In genomic region chr16:13426831-13427589, GRCm38 (mm10) we compare ENCODE assay signal across 28 mouse cellular contexts.
DNase-seq lines count a peak whose midpoint lies in the region; ATAC-seq and TF ChIP-seq lines count a peak whose summit lies in the region.
"Had no signal": no experiment of that assay in that cellular context is flagged by ENCODE, and none has a peak within 500 bp of the region (broad histone marks: within the 10 kb centered on the region; RNA-seq: fewer than 3 reads in every experiment).

No protein-coding gene starts in this region.

- peak; percentile 34; the same call in 1 of the 2 replicates for TF ChIP-seq POLR2A in cerebellum, adult 2 months (IDR thresholded peaks at IDR 0.05; ENCODE audit: borderline replicate concordance, insufficient read depth, low read length)

- no peak overlapping the region for H3K4me3 ChIP-seq in cerebellum, adult 2 months (replicated peaks; ENCODE audit: insufficient read depth, low read depth, low read length)
- no peak overlapping the region for H3K4me3 ChIP-seq in neural tube, embryonic 15.5 days (replicated peaks)
- H3K4me3 ChIP-seq: embryonic facial prominence, embryonic 13.5 days; forebrain, embryonic 10.5 days; forebrain, embryonic 15.5 days; intestine, embryonic 15.5 days; left cerebral cortex, adult 2 months; limb, embryonic 13.5 days; liver, embryonic 12.5 days; midbrain, embryonic 13.5 days; neural tube, embryonic 13.5 days had no signal

- no peaks in the 10 kb centered on the region for H3K27me3 ChIP-seq in cerebellum, adult 2 months (ENCODE audit: control insufficient read depth, insufficient read depth, low read length)
- H3K27me3 ChIP-seq in neural tube, embryonic 15.5 days (replicated peaks) = no peaks in the 10 kb centered on the region
- H3K27me3 ChIP-seq: forebrain, embryonic 15.5 days; intestine, embryonic 15.5 days; limb, embryonic 13.5 days; liver, embryonic 12.5 days; midbrain, embryonic 13.5 days; neural tube, embryonic 13.5 days had no signal

- H3K4me2 ChIP-seq in neural tube, embryonic 15.5 days = no peak overlapping the region
- H3K4me2 ChIP-seq: embryonic facial prominence, embryonic 13.5 days; forebrain, embryonic 15.5 days; intestine, embryonic 15.5 days; limb, embryonic 13.5 days; liver, embryonic 12.5 days; midbrain, embryonic 13.5 days; neural tube, embryonic 13.5 days had no signal

- peaks cover 32% of the 10 kb centered on the region for H3K4me1 ChIP-seq in cerebellum, adult 2 months (ENCODE audit: control insufficient read depth, insufficient read depth, low read length)
- H3K4me1 ChIP-seq in neural tube, embryonic 15.5 days = no peaks in the 10 kb centered on the region
- H3K4me1 ChIP-seq: forebrain, embryonic 10.5 days; forebrain, embryonic 15.5 days; intestine, embryonic 15.5 days; limb, embryonic 13.5 days; midbrain, embryonic 13.5 days; neural tube, embryonic 13.5 days had no signal

- TF ChIP-seq CTCF in cerebellum, adult 2 months (IDR thresholded peaks at IDR 0.05; ENCODE audit: borderline replicate concordance, insufficient read depth, low read depth, low read length) = no peak

- ATAC-seq in neural tube, embryonic 15.5 days (ENCODE audit: low FRiP score) = no peak
- ATAC-seq: forebrain, embryonic 15.5 days; hindbrain, embryonic 16.5 days; intestine, embryonic 15.5 days; liver, embryonic 12.5 days; liver, postnatal 0 days; midbrain, embryonic 13.5 days had no signal

- DNase-seq in ES-CJ7 (ENCODE audit: low read depth, low spot score) (peak; percentile 29), R1 (ENCODE audit: low read depth, low spot score) (peak; percentile 51)
- peak; percentile 88 to 92 for DNase-seq in cerebellum, adult 2 months
- DNase-seq in cerebellum, postnatal 14 days = peak; percentile 83 to 92
- DNase-seq in kidney, postnatal 36 days = no peak
- no peak for DNase-seq in ovary, postnatal 10 days (ENCODE audit: low spot score)
- DNase-seq: adrenal gland, adult 8-10 months; B cell, adult 2 months; gastrocnemius, postnatal 10 days; heart, postnatal 14 days; kidney, adult 2 months; liver, postnatal 0 days; retina, postnatal 1 day; right cerebral cortex, postnatal 14 days; thymus, adult 18-20 months; thymus, postnatal 25 days had no signal

- H3K9ac ChIP-seq in neural tube, embryonic 15.5 days (replicated peaks) = no peak overlapping the region
- H3K9ac ChIP-seq: embryonic facial prominence, embryonic 13.5 days; forebrain, embryonic 15.5 days; intestine, embryonic 15.5 days; limb, embryonic 13.5 days; liver, embryonic 12.5 days; liver, postnatal 0 days; midbrain, embryonic 13.5 days; neural tube, embryonic 13.5 days had no signal

- peak overlapping the region; percentile 90 for H3K27ac ChIP-seq in cerebellum, adult 2 months (ENCODE audit: insufficient read depth, low read length)
- H3K27ac ChIP-seq in neural tube, embryonic 15.5 days (replicated peaks) = no peak overlapping the region
- H3K27ac ChIP-seq: embryonic facial prominence, embryonic 13.5 days; forebrain, embryonic 10.5 days; forebrain, embryonic 15.5 days; intestine, embryonic 15.5 days; left cerebral cortex, adult 2 months; limb, embryonic 13.5 days; liver, embryonic 12.5 days; macrophage; midbrain, embryonic 13.5 days; neural tube, embryonic 13.5 days had no signal

- WGBS in cerebellum, adult 2 months = 13% methylated on average over 10 of the region's 10 CpGs
- 91% methylated on average over 10 of the region's 10 CpGs for WGBS in neural tube, embryonic 15.5 days

- H3K9me3 ChIP-seq in neural tube, embryonic 15.5 days (replicated peaks) = no peaks in the 10 kb centered on the region
- H3K9me3 ChIP-seq: embryonic facial prominence, embryonic 13.5 days; forebrain, embryonic 10.5 days; forebrain, embryonic 15.5 days; intestine, embryonic 15.5 days; limb, embryonic 13.5 days; liver, embryonic 12.5 days; midbrain, embryonic 13.5 days; neural tube, embryonic 13.5 days had no signal

- H3K36me3 ChIP-seq in neural tube, embryonic 15.5 days = no peaks in the 10 kb centered on the region
- H3K36me3 ChIP-seq: embryonic facial prominence, embryonic 13.5 days; forebrain, embryonic 10.5 days; forebrain, embryonic 15.5 days; intestine, embryonic 15.5 days; limb, embryonic 13.5 days; liver, embryonic 12.5 days; midbrain, embryonic 13.5 days; neural tube, embryonic 13.5 days had no signal

Comparison
In these comparisons a context has a peak if more than half of its experiments do, and no peak if none do; other contexts are left out.
1. DNase-seq: peak in ES-CJ7 (single experiment), R1 (single experiment), cerebellum, adult 2 months (2 of 2) and cerebellum, postnatal 14 days (2 of 2); none in kidney, postnatal 36 days (0 of 2) and ovary, postnatal 10 days (single experiment).